Mouse (Mus musculus) liver (tissue): ENCODE measurements around the gene Pfas.

ENCODE experiments used
- DNase-seq: peaks from one replicate; pipeline ENCODE4 v3.0.0-alpha.2; 2020; ENCODE audit warnings: mixed read lengths

The Pfas gene

GRCm38 (mm10) chr11:69008182-69009121 lies at the start of gene Pfas:
Gene Pfas, minus strand, starts transcription at chr11:69008460.
- peak; percentile 94 for DNase-seq

GRCm38 (mm10) chr11:69053848-69054247 lies 45.6 kb upstream of the Pfas start:
- DNase-seq: no peak

GRCm38 (mm10) chr11:69052824-69053421 lies 44.7 kb upstream of the Pfas start:
- DNase-seq: no peak

- no peak for DNase-seq
Observed at GRCm38 (mm10) chr11:69051771-69052170, 43.5 kb upstream of the Pfas start.

GRCm38 (mm10) chr11:69050748-69051147 lies 42.5 kb upstream of the Pfas start:
- no peak for DNase-seq

GRCm38 (mm10) chr11:69048151-69048550 lies 39.9 kb upstream of the Pfas start:
- DNase-seq: no peak

GRCm38 (mm10) chr11:69047592-69047991 lies 39.3 kb upstream of the Pfas start:
- no peak for DNase-seq

- no peak for DNase-seq
Observed at GRCm38 (mm10) chr11:69046395-69046774, 38.1 kb upstream of the Pfas start.

- peak; percentile 93 for DNase-seq
Observed at GRCm38 (mm10) chr11:69045531-69046394, 37.5 kb upstream of the Pfas start, which contains the start of gene Aurkb. Gene Aurkb, plus strand, starts transcription at chr11:69045647.

- DNase-seq: no peak
Observed at GRCm38 (mm10) chr11:69038173-69038572, 29.9 kb upstream of the Pfas start.

- peak; percentile 90 for DNase-seq
Observed at GRCm38 (mm10) chr11:69037231-69038061, 29.2 kb upstream of the Pfas start.

GRCm38 (mm10) chr11:69036486-69037230 lies 28.4 kb upstream of the Pfas start:
- DNase-seq: peak; percentile 90

- peak; percentile 88 for DNase-seq
Observed at GRCm38 (mm10) chr11:69035849-69036248, 27.6 kb upstream of the Pfas start.

GRCm38 (mm10) chr11:69035411-69035810 lies 27.2 kb upstream of the Pfas start:
- no peak for DNase-seq

GRCm38 (mm10) chr11:69034585-69034984 lies 26.3 kb upstream of the Pfas start:
- no peak for DNase-seq

- no peak for DNase-seq
Observed at GRCm38 (mm10) chr11:69033552-69033951, 25.3 kb upstream of the Pfas start.

- DNase-seq: no peak
Observed at GRCm38 (mm10) chr11:69028805-69029204, 20.5 kb upstream of the Pfas start.

GRCm38 (mm10) chr11:69026562-69026961 lies 18.3 kb upstream of the Pfas start:
- no peak for DNase-seq

- DNase-seq: no peak
Observed at GRCm38 (mm10) chr11:69020691-69021090, 12.4 kb upstream of the Pfas start.

GRCm38 (mm10) chr11:69016755-69017154 lies 8.5 kb upstream of the Pfas start:
- no peak for DNase-seq
